Mouse (Mus musculus): Measurements from ENCODE around the gene Tmem8.
"Not testable (repeated sequence)": the region's sequence is repeated elsewhere in the genome, so short reads cannot be mapped to it uniquely, and the experiment has no call there.

The Tmem8 gene

DNA sequence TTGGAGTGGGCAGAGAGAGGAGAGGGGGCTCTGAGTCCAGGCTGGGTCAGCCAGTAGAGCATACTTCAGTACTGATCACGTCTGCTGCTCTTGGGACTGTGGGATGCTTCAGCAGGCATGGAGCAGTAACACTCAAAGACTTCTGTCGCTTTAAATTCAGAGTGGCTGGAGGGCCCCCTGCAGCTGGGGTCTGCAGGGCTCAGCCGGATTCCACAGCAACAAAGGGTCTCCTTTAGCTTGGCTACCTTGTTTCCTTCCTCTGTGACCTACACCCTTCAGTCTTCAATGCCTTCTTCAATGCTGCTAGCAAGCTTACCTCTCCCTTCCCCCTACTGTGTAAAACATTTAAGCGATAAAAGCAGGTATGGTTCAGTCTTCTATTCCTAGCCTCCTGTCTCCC is 2.1 kb upstream of the Tmem8 start:
- DNase-seq (ENCODE audit: low read depth, low spot score), result no peak

DNA sequence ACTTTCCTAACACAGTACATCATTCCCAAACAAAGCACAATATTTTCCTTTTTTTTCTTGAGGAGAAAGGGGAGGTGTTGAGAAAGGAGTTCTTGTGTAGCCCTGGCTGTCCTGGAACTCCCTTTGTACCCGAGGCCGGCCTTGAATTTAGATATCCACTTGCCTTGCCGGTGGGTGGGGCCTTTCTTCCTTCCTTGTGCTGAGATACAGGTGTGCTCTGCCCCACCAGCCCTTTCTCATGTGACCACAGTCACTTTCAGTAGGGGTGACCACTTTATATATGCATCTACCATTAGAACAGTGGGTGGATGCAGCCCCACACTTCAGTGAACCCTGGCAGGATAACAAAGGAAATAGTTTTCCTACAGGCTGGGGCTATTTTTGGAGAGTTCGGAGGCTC is 1.4 kb upstream of the Tmem8 start:
- no peak for DNase-seq (ENCODE audit: low read depth, low spot score)

DNA sequence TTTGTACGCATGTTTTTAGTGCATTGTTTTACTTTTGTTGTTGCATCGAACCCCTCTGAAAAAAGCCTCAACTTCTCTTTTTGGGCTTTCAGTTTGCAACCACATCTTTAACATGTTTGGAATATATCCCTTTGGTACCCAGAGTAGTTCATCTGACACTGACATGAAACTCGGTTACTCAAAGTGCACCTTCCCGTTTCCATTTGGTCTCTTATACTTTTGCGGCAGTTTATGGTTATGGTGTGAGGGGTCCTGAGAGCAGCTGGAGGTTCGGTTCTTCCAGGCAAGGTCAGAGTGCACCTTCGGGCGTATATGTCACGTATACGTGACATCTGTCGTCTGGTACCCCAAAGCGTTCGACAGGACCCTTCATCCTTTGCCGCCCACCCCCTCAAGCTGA is 348 bp upstream of the Tmem8 start:
- DNase-seq (ENCODE audit: low read depth, low spot score), result no peak

DNA sequence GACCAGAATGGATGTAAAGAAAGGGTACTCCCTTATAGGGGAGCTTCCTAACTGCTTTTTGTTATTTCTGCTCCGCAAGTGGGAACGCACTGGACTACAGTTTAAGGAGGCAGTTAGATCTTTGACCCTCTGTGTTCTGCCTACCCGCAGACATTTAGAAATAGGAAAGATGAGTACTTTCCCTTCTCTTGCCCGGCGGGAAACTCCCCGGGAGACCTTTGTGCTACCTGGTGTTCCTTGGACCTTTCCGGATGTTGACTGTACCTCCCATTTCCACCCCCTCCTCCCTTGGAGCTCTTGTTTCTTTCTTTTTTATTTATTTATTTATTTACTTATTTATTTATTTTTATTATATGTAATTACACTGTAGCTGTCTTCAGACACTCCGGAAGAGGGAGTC is 962 bp downstream of the Tmem8 start:
- DNase-seq (ENCODE audit: low read depth, low spot score), result no peak

DNA sequence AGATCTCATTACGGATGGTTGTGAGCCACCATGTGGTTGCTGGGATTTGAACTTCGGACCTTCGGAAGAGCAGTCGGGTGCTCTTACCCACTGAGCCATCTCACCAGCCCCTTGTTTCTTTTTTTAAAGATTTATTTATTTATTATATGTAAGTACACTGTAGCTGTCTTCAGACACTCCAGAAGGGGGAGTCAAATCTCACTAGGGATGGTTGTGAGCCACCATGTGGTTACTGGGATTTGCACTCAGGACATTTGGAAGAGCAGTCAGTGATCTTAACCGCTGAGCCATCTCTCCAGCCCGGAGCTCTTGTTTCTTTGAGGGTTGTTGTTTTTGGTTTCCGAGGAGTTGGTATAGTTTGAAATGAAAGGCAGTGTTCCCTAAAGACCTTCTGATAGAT is 1.4 kb downstream of the Tmem8 start:
- not testable (repeated sequence) for DNase-seq (ENCODE audit: low read depth, low spot score)

DNA sequence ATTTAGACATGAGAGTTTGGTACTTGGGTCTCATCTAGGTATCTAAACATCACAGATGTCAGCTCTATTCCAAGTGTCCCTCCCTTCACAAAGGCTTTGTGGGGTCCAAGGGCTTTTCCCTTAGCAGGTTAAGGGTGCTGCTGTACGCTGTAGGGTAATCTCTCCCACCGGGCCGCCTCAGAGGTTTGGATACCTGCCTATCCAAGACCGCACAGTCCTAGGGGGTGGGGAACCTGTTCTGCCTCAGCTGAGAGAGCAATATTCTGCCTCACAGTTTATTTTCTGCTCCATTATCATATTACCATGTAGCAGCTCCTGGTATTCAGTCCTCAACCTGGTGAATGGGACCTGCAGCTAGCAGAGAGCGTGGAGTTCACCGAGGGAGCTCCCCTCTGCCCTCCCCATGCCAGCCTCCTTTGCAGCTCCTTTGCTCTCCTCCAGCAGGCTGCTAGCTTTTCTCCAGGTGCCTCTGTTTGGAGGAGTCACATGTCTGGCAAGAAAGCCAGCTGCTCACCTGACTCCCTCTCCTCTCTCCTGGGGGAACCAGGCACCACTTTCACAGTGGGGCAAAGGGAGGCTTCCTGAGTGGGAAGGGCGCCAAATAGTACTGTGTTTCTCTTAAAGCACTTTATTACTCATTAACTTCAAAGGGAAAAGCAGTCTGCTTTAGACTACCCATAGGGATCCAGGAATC is 2.3 kb downstream of the Tmem8 start:
- no peak for DNase-seq (ENCODE audit: low read depth, low spot score)

DNA sequence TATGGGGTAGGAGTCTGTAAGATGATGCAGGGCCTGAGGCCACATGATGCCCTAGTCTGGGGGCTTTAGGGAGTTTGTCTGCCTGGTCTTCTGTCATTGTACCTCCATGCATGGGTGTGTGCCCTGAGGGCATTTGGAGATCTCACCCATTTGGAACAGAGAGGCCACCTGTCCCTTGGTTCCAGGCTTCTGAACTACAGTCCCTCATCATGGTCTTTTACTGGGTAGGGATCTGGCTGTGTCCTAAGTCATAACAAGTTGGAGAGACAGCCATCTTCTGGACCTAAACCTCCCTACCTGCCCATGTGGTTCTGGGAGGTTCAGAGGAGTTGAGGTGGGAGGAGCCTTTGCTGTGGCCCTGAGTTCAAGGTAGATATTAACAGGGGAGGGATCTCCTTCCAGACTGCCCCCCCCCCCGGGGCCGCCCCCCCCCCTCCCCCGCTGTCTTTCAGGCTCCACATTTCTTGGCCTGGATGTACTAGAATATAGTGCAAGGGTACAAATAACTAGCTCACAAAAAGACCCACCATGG is 2.9 kb downstream of the Tmem8 start:
- DNase-seq (ENCODE audit: low read depth, low spot score), result no peak

DNA sequence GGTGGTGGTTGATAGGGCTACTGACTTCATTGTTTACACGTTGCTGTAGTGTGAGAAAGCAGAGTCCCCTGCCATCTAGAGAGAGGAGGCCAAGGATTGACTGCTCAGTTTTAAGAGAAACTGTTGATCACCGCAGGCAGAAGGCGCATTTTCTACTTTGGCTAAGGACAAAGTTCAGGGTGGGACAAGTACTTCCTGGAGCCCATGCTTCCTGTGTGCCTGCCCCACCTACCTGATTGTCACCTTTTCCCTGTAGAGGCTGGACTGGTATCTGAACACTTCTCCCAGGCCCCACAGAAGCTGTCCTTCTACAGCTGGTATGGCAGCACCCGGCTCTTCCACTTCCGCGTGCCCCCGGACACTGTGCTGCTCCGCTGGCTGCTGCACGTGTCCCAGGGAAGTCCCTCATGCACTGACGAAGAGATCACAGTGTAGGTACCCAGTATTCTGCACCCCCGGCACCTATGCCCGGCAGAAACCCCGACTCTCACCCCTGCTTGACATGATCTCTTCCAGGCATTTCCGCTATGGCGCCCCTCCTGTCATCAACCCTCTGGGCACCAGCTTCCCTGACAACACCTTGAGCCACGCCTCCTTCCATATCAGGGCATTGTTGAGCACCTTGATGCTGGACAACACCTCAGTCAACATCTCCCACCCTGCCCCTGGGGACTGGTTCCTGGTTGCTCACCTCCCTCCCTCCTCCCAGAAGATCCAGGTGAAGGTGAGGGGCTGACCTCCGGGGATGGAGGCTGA is 3.6 kb downstream of the Tmem8 start:
- DNase-seq (ENCODE audit: low read depth, low spot score), result no peak

DNA sequence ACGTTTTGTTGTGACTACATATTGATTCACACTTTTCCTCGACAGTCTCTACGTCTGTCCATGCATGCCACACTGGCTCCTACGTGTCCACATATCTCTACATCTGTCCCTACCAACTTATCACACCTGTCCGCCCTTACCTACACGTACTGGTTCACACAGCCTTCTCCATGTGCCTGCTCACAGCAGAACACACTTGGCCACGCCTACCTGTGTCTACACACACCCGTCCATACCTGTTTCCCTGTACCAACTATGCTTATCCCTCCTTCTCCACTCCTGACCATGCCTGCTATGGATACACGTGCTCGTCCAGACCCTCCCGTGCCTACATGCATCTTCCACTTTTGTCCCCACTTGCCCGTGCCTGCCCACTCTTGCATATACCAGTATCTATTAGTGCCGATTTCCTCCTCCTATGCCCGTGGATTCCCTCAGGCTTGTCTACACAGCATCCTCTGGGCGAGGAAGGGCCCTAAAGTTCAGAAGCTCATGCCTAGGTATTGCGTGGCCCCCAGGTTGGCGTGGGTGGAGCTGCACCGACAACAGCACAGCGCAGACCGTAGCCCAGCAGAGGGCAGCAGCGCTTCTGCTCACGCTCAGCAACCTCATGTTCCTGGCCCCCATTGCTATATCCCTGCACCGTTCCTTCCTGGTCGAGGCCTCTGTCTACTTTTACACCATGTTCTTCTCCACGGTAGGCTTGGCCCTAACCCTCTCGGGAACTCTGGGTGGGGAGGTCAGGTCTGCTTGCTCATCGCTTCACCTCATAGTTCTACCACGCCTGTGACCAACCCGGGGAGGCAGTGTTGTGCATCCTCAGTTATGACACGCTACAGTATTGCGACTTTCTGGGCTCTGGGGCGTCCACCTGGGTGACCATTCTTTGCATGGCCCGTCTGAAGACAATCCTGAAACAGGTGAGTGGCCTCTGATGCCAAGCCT is 6.9 kb downstream of the Tmem8 start:
- DNase-seq (ENCODE audit: low read depth, low spot score), result no peak

DNA sequence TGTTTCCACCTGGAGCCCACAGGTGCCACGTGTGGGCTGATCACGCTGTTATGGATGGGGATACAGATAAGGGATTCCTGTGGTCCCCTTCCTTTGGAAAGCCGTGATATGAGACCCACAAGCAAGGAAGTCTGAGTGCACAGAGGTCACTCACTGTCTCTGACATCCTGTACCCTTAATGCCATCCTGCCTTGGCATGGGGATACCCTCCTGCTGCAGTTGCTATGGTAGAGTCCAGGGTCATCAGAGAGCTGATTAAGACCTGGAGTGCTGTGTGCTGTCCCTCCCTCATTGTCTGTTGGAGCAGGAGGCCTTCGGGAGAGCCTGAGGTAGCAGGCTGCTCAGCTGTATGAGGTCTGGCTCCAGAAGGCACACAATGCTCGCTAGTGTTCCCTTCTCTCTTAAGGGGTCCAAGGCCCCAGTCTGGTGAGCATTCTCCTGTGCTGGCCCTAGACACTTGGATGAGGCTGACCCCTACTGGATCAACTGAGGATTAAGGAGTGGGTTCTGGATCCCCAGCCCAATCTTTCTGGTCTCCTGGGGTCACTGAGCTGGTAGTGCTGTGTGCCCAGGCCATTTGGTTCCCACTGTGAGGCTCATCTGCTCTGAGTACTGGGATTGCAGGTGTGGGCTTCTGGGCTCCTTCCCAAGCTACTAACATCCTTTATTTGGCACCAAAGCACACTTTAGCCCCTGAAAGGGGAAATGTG is 9.5 kb downstream of the Tmem8 start:
- no peak for DNase-seq (ENCODE audit: low read depth, low spot score)

DNA sequence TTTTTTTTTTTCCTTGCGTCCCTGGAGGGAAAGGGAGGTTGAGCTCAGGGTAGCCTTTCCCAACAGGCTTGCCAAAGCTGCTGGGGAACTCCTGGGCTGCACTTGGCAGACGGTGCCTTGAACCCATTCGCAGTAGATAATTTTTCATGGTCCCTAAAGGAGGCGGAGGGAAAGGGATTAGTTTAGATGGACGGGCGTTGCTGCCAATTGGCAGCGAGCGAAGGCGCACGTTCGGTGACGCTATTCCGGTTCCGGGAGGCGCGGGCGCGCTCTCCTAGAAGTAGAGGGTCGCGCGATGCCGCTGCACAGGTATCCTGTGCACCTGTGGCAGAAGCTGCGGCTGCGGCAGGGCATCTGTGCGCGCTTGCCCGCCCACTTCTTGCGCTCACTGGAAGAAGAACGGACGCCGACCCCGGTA is 10.2 kb downstream of the Tmem8 start, which contains the start of gene Mrpl28:
Gene Mrpl28 (plus strand): TSS at position 234 of the 418 bp plus-strand sequence.
- peak; percentile 80 for DNase-seq (ENCODE audit: low read depth, low spot score)

DNA sequence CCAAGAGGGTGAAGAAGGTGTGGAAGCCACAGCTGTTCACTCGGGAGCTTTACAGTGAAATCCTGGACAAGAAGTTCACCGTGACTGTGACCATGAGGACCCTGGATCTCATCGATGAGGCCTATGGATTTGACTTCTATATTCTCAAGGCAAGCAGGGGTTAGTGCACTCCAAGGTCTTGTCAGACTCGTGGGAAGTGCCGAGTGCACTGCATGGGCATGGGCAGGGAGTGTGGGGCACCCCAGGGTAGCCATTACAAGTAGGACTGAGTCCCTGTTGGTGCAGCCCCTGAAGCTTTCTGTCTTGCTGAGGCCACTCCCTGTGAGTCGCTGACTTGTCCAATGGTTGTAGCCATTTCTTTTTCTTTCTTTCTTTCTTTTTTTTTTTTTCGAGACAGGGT is 11.5 kb downstream of the Tmem8 start:
- DNase-seq (ENCODE audit: low read depth, low spot score), result no peak

DNA sequence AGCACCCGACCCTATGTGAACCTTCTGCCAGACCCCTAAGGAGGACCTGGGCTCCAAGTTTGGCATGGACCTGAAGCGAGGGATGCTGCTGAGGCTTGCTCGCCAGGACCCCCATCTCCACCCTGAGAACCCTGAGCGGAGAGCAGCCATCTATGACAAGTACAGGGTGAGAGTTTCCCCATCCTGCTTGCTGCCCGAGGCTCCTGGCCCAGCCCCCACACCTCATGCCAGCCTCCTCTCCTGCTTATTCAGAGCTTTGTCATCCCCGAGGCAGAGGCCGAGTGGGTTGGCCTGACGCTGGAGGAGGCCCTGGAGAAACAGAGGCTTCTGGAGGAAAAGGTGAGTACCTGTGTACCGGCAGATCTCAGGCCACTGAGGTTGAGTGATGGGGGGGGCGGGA is 12.1 kb downstream of the Tmem8 start:
- no peak for DNase-seq (ENCODE audit: low read depth, low spot score)

DNA sequence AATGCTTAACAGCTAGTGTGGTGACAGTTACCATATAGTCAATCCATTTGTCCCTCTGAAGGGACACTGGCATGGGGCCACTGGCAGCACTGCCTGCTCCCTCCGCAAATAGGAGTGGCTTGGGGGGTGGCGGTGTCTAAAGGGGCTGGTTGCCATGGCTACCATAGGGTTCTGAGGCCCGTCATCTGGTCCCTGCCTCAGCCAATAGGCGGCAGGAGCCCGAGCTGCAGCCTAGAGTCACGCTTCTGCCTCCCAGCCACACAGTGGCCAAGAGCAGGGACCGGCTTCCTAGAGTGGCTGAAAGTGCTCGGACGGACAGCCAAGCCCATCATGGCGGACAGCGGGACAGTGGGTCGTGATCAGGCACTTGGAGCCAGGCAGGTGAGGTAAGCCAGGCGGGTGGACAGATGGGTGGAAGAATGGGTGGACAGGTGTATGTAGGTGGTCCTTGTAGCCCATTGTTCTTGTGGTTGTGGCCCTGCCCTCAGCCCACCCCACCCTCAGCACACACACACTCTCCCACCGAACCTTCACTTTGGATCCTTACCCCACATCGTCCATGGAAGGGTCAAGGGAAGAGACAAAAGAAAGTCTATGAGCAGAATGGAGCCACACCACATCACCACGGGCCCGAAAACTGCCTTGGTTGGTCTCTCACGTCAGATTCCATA is 18.1 kb downstream of the Tmem8 start:
- DNase-seq (ENCODE audit: low read depth, low spot score), result no peak

DNA sequence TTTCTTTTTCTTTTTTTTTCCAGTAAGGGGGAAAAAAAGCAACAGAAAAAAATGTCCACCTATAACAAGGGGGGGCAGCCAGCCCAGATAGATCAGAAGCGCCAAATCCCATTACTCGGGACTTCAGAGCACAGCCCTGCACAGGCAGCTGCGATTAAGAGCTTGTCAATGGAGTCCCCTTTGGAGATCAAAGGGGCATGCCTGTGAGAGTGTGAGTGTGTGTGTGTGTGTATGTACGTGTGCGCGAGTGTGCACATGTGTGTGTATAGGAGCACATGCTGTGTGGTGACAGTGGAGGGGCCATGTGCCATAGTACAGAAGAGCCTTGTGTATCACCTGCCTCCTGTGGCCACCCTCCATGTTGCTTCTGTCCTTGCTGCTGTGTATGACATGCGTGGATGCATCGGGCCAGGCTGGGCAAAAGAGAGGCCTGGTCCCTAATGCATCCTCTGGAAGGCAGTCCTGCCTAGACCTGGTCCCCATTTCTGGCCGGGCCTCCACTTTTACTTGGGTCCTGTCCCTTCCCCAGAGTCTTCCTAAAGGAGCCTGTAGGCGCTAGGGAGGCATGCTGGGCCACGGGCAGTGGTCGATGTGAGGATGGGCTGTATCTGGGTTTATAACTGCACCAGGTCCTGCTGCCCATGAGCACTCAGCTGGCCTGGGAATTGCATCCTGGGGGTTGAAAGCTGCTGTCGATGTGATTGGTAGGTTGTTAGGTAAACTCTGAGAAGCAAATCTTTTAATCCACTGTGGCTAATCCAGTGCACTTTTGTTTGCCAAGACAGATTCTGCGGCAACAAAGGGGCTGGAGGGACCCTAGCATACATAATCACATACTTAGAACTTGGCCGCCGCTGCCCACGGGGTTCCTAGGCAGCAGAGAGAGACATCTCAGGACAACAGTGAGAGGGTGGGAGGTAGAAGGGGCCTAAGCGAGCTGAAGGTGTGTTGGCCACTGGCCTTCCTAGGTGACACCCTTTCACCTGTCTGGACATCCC is 19.1 kb downstream of the Tmem8 start:
- no peak for DNase-seq (ENCODE audit: low read depth, low spot score)

DNA sequence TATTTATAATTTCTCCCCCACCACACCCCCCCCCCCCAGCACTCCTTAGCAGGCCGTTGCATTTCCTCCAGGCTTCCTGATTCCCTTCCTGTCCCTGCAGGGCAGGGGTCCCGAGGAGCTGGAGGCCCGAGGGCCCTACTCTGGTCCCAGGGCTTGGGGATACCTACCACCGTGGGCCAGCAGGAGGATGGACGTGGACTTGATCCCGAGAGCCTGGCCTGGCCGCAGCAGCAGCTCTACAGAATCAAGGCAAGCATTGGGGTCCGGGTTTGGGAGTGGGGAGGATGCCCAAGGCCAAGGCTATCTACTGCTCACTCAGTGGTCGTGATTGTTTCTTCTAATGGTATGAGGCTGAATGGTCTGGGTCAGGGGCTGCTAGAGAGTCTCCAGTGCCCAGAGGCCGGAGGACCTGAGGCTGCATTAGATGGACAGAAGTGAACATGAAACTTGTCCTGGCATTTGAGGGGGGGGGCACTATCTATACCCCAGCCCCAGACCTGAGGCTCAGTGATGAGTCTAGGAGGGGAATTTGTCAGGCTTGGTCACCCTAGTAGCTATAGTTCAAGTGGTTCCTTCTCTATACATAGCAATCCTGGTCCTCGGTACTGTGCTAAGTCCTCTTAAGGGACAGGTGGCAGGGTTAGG is 24.1 kb downstream of the Tmem8 start:
- DNase-seq (ENCODE audit: low read depth, low spot score), result no peak

DNA sequence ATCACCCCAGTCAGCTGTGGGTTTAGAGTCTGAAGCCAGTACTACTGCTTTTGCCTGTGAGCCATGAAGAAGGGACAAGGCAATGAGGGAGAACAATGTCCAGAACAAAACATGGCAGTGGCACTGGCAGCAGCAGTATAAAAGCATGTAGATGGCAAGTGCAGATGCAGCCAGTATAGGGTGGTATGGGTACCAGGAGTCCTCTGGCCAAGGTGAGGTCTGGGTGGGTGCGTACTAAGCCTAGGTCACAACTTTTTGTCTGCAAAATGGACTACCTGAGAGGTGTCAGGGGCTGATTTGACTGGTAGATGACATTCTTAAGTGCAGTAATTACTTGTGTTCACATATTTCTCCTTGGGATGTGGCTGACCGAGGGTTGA is 24.6 kb downstream of the Tmem8 start:
- no peak for DNase-seq (ENCODE audit: low read depth, low spot score)

DNA sequence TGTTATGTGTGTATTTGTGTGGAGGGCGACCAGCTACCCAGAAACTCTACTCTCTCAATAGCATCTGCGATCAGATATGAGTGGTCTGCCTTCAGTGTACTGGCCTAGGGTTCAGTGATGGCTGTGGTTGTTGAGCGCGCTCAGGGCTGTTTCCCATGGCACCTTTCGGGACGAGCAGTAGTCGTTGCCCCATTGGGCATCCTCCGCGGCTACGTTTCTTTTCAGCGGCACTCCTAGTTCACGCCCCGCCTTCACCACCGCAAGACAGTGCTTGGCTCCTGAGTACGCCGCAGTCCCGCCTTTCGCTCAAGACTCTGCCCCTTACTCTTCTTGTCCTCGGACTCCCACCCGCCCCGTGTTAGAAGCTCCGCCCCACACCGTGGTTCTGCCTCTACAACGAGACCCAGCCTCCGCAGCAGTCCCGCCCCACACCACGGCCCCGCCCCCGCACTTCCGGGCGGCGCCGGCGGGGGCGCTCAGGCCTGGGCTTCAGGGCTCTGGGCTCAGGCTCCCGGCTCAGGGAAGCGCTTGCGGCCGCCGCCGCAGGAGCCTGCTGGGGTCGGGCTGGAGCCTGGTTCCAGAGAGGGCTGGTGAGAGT is 25.2 kb downstream of the Tmem8 start, which contains the start of gene Axin1:
Gene Axin1 (plus strand): TSS at position 450 of the 598 bp plus-strand sequence.
- peak; percentile 88 for DNase-seq (ENCODE audit: low read depth, low spot score)

Measured in c-Kit-negative CD71-positive TER-119-positive erythroid progenitor cells, embryonic 14.5 days (primary cell).